Mouse (Mus musculus) heart, postnatal 0 days (tissue): Measurements from ENCODE around the gene Cep112.

Experiments used
- CTCF ChIP-seq: IDR thresholded peaks from 2 replicates; pipeline ENCODE4 v1.5.1; 2016; ENCODE audit warnings: antibody characterized with exemption, control low read depth, low read depth
- EP300 ChIP-seq: IDR thresholded peaks from 2 replicates; pipeline ENCODE4 v1.6.1; 2016; ENCODE audit warnings: antibody characterized with exemption, low read depth

- TF ChIP-seq EP300: no peak
- TF ChIP-seq CTCF: no peak
Measured at GRCm38 (mm10) chr11:108443893-108444563, 19.0 kb downstream of the Cep112 start.
